Mouse (Mus musculus) thymus, adult 2 months (tissue): Measurements from ENCODE around the gene Krt79.

Experiments used
- CTCF ChIP-seq: fragments of 200-500 bp; IDR thresholded peaks from 2 replicates; pipeline ENCODE4 v1.5.1; 2012; ENCODE audit warnings: mild to moderate bottlenecking, control low read depth, low read length, moderate library complexity, borderline replicate concordance; ENCODE audit not compliant: control insufficient read depth, poor library complexity, insufficient read depth; ENCODE audit errors: extremely low read depth
- POLR2A ChIP-seq: fragments of 200-500 bp; IDR thresholded peaks from 2 replicates; pipeline ENCODE4 v1.6.1; 2012; ENCODE audit warnings: mild to moderate bottlenecking, low read length, control low read depth, moderate library complexity; ENCODE audit not compliant: control insufficient read depth, poor library complexity, insufficient read depth; ENCODE audit errors: extremely low read depth

- no peak for TF ChIP-seq CTCF
- no peak for TF ChIP-seq POLR2A
Observed at GRCm38 (mm10) chr15:101929087-101929486, 11.0 kb downstream of the Krt79 start.
